Mouse (Mus musculus) C3H10T1/2 (cell line): ENCODE data around the gene Tmem136. TPM values are rescaled to one million over a fixed set of nuclear protein-coding genes. Genes with fewer than 3 reads are reported as not detected.

ENCODE experiments used
- polyA plus RNA-seq, 2 experiments: library from polyadenylated mRNA; unstranded; fragments of >200 nt; fragmentation: generic; extraction: Trizol; gene quantifications; one replicate each; pipeline ENCODE4 v1.2.1; 2012; ENCODE audit warnings: missing spikeins in 2 of 2

Gene Tmem136
- not detected for polyA plus RNA-seq

DNA sequence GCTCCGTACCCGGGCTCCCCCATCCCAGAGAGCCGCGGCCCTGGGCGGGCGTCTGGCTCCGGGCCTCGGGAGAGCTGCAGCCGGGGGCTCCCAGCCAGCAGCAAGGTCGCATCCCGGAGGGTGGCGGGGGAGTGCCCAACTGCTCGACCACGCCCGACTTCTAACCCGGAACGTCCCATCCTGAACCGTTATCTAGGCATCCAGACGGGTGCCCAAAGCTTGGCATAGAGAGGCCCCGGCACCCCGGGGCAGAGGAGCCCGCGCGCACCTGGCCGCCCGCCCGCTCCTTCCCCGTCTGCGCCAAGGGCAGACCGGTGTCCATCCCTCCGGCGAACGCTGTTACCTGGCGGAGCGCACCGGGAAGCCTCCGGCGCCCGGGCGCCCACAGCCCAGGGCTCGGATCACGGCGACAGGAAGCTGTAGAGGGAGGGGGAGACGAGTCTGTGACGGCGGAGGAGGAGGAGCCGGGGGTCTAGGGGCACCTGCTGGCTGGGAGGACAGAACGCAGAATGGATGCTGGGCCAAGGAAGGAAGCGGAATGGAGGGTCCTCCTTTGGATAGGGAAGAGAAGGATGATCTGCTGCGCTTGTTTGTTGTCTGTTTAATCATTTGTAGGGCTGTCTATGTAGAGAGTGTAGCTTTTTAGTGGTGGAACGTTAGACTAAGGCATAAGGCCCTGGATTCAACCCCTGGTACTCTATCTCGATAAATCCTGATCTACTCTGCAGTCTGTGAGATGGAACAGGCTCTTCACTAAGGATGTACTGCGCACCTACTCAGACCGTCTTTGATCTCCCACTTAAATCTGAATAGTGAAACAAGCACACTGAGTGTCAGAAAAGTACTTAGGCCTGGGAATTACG, at the start of gene Tmem136:
Gene Tmem136 (minus strand): TSS at position 437 of the 863 bp plus-strand sequence.

DNA sequence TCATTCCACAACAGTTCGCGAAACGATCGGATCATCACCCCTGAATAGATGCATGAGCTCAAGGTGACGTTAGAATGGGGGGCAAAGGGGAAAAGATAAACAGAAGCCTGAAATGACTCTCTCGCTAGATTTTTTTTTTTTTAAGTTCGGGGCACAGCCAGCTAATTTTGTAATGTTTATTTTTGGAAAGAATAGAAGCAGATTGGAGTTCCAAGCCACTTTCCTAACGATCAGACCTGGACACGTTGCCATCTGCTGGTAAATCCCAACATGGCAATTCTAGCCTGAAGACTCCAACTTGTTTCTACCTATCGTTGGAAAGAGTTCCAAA, 9.2 kb downstream of the Tmem136 start, which contains the start of gene Arhgef12:
Gene Arhgef12 (minus strand): TSS at position 53 of the 331 bp plus-strand sequence.

Other genes with a start within 250 kb of the Tmem136 start
- gene Grik4, start 172.1 kb downstream of the Tmem136 start, polyA plus RNA-seq, result not detected
- gene Arhgef12, start 9.3 kb downstream of the Tmem136 start, polyA plus RNA-seq, result 10 to 100 TPM in 1 of 2 experiments, 1 to 10 TPM in 1; 1.1 to 11.1 TPM
- under 1 TPM; 0.01 to 0.59 TPM for gene Pou2f3, start 93.8 kb upstream of the Tmem136 start, polyA plus RNA-seq
- 100 to 1,000 TPM; 155 to 175 TPM for gene Oaf, start 123.3 kb upstream of the Tmem136 start, polyA plus RNA-seq
- gene Trim29, start 194.3 kb upstream of the Tmem136 start, polyA plus RNA-seq, result not detected